Mouse (Mus musculus) neural tube, embryonic 14.5 days (tissue): ENCODE data around the gene Lpp. TPM values are rescaled to one million over a fixed set of nuclear protein-coding genes. Genes with fewer than 3 reads are reported as not detected.

ENCODE experiments used
- ATAC-seq: fragments of 200-750 bp; cut with Nextera tagmentation; 2 replicates; pipeline ENCODE4 v1.8.0; 2017; ENCODE audit warnings: low read depth, mild to moderate bottlenecking, moderate TSS enrichment, moderate library complexity
- H3K27ac ChIP-seq: fragments of 300-500 bp; sonication (generic); 2 replicates; pipeline ENCODE4 v1.5.1; 2014; ENCODE audit warnings: low read depth, mild to moderate bottlenecking, control low read depth, low read length, moderate library complexity, mixed read lengths
- H3K27me3 ChIP-seq: fragments of 300-500 bp; sonication (generic); 2 replicates; pipeline ENCODE4 v1.6.1; 2014; ENCODE audit warnings: low read length; ENCODE audit not compliant: control insufficient read depth, insufficient read depth
- H3K36me3 ChIP-seq: fragments of 300-500 bp; sonication (generic); 2 replicates; pipeline ENCODE4 v1.6.1; 2014; ENCODE audit warnings: low read length, mixed read lengths; ENCODE audit not compliant: control insufficient read depth, insufficient read depth
- H3K4me1 ChIP-seq: fragments of 300-500 bp; sonication (generic); 2 replicates; pipeline ENCODE4 v1.6.1; 2014; ENCODE audit warnings: low read length; ENCODE audit not compliant: control insufficient read depth, insufficient read depth
- H3K4me2 ChIP-seq: fragments of 300-500 bp; sonication (generic); 2 replicates; pipeline ENCODE4 v1.6.1; 2014; ENCODE audit warnings: mild to moderate bottlenecking, low read depth, low read length, control low read depth
- H3K4me3 ChIP-seq: fragments of 300-500 bp; sonication (generic); 2 replicates; pipeline ENCODE4 v1.5.1; 2014; ENCODE audit warnings: low read depth, low read length, control low read depth, mixed read lengths
- H3K9ac ChIP-seq: fragments of 300-500 bp; sonication (generic); replicated peaks from 2 replicates; pipeline ENCODE4 v1.6.1; 2014; ENCODE audit warnings: low read depth, mild to moderate bottlenecking, control low read depth, low read length, mixed read lengths
- H3K9me3 ChIP-seq: fragments of 300-500 bp; sonication (generic); 2 replicates; pipeline ENCODE4 v1.6.1; 2016; ENCODE audit warnings: low read length; ENCODE audit not compliant: control insufficient read depth
- WGBS: fragments of 180-500 bp; shearing (Covaris S2); extraction: QIAGEN DNeasy Blood & Tissue Kit; methylation state at CpG from one replicate; pipeline ENCODE4 v1.1.7; 2014; 5-methylcytosine and 5-hydroxymethylcytosine counted together
- polyA plus RNA-seq: library from polyadenylated mRNA; unstranded; fragments of >200 nt; fragmentation: Nextera tagmentation; extraction: Ambion mirVana; gene quantifications from 2 replicates; pipeline ENCODE4 v1.2.1, GENCODE M21; 2014

Gene Lpp
- polyA plus RNA-seq, 1 experiment from 2014 or later: 7.0 TPM

DNA sequence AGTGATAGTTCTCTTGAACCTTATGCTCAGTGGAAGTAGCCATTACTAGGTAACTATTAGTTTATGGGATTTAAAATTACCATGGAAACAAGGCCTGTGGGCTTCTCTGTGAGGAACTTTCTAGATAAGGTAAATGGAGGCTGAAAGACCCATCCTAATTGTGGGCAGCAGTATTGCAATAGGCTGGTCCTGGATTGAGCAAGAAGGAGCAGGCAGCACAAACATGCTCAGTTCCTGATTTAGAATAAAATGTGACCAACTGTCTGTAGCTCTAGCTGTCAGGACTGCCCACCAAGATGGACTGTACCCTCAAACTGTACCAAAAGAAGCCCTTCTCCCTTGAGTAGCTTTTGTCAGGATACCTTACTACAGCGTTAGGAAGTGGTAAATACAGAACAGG lies 392.3 kb downstream of the Lpp start:
- no peak overlapping the region for H3K9ac ChIP-seq
- no peak overlapping the region for H3K27ac ChIP-seq
- H3K9me3 ChIP-seq: no peaks in the 10 kb centered on the region
- H3K4me1 ChIP-seq: no peaks in the 10 kb centered on the region
- H3K4me2 ChIP-seq: no peak overlapping the region
- WGBS: 86% methylated on average over 1 of the region's 1 CpGs
- H3K27me3 ChIP-seq: no peaks in the 10 kb centered on the region
- ATAC-seq: no peak
- no peak overlapping the region for H3K4me3 ChIP-seq
- no peaks in the 10 kb centered on the region for H3K36me3 ChIP-seq

GRCm38 (mm10) chr16:24788973-24789372 lies 395.7 kb downstream of the Lpp start:
- WGBS: 96% methylated on average over 3 of the region's 3 CpGs
- H3K27ac ChIP-seq: no peak overlapping the region

DNA sequence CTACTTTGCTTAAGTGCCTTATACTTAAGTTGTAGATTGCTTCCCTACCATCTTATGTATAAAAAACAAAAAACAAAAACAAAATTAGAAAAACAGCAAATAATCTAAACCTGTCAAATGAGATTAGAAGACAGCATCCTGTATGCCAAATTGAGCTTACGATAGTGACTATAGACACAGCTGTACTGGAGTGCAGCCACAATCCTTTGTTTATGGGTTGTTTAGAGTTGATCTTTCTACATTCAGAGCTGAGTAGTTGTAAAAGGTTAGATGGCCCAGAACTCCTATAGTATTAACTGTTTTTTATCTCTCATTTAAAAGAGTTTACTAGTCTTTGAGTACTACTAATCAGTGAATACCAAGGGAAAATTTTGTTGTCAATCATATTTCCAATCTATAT lies 398.1 kb downstream of the Lpp start:
- no peak overlapping the region for H3K9ac ChIP-seq
- no peak for ATAC-seq
- H3K4me2 ChIP-seq: no peak overlapping the region
- no peaks in the 10 kb centered on the region for H3K4me1 ChIP-seq
- H3K36me3 ChIP-seq: no peaks in the 10 kb centered on the region
- no peak overlapping the region for H3K27ac ChIP-seq
- no peak overlapping the region for H3K4me3 ChIP-seq
- WGBS: 98% methylated on average over 1 of the region's 1 CpGs
- no peaks in the 10 kb centered on the region for H3K27me3 ChIP-seq
- H3K9me3 ChIP-seq: no peaks in the 10 kb centered on the region

More at GRCm38 (mm10) chr16:24788973-24789372, 395.7 kb downstream of the Lpp start:
- Histone ChIP-seq H3K9ac (no peak overlapping the region), H3K9me3 (no peaks in the 10 kb centered on the region), H3K4me1 (no peaks in the 10 kb centered on the region), H3K27me3 (no peaks in the 10 kb centered on the region), H3K4me3 (no peak overlapping the region), H3K36me3 (no peaks in the 10 kb centered on the region), H3K4me2 (no peak overlapping the region)
- ATAC-seq: no peak

- no peak overlapping the region for H3K27ac ChIP-seq
- H3K27me3 ChIP-seq: no peaks in the 10 kb centered on the region
- no peak for ATAC-seq
- no peaks in the 10 kb centered on the region for H3K36me3 ChIP-seq
- no peaks in the 10 kb centered on the region for H3K4me1 ChIP-seq
- H3K4me2 ChIP-seq: no peak overlapping the region
- 99% methylated on average over 4 of the region's 4 CpGs for WGBS
- no peak overlapping the region for H3K4me3 ChIP-seq
- H3K9ac ChIP-seq: no peak overlapping the region
- no peaks in the 10 kb centered on the region for H3K9me3 ChIP-seq
Observed at GRCm38 (mm10) chr16:24791984-24792383, 398.7 kb downstream of the Lpp start.

- no peaks in the 10 kb centered on the region for H3K4me1 ChIP-seq
- no peak overlapping the region for H3K4me3 ChIP-seq
- WGBS: 85% methylated on average over 4 of the region's 4 CpGs
- no peak overlapping the region for H3K4me2 ChIP-seq
- no peak overlapping the region for H3K9ac ChIP-seq
- no peaks in the 10 kb centered on the region for H3K9me3 ChIP-seq
- no peaks in the 10 kb centered on the region for H3K27me3 ChIP-seq
- ATAC-seq: no peak
- H3K27ac ChIP-seq: no peak overlapping the region
- H3K36me3 ChIP-seq: no peaks in the 10 kb centered on the region
Observed at GRCm38 (mm10) chr16:24792836-24793235, 399.5 kb downstream of the Lpp start.

DNA sequence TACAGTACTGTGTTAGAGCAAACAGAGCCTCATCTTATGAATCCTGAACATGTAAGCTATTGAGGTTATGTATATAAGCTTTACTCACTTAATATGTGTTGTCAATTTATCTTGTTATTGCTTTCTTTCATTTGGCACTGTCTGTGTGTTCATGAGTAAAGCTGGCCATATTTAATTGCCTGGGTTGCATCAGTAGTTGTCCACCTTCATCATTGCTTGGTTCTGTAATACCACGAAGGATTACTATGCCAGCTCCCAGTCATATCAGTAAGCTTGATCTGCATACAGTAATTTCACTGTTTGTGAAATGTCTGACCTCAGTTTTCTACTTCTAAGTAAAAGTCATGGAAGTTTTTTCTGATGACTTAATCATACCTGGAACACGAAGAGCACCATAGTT lies 401.4 kb downstream of the Lpp start:
- Histone ChIP-seq H3K4me2 (no peak overlapping the region), H3K36me3 (no peaks in the 10 kb centered on the region), H3K27ac (no peak overlapping the region), H3K9ac (no peak overlapping the region), H3K4me3 (no peak overlapping the region), H3K4me1 (no peaks in the 10 kb centered on the region), H3K27me3 (no peaks in the 10 kb centered on the region), H3K9me3 (no peaks in the 10 kb centered on the region)
- no peak for ATAC-seq
- 89% methylated on average over 2 of the region's 2 CpGs for WGBS

- no peak overlapping the region for H3K27ac ChIP-seq
- 89% methylated on average over 4 of the region's 4 CpGs for WGBS
- no peaks in the 10 kb centered on the region for H3K4me1 ChIP-seq
- no peaks in the 10 kb centered on the region for H3K9me3 ChIP-seq
- no peak overlapping the region for H3K4me2 ChIP-seq
- no peak overlapping the region for H3K9ac ChIP-seq
- no peak overlapping the region for H3K4me3 ChIP-seq
- H3K27me3 ChIP-seq: no peaks in the 10 kb centered on the region
- no peak for ATAC-seq
- H3K36me3 ChIP-seq: no peaks in the 10 kb centered on the region
Observed at GRCm38 (mm10) chr16:24801355-24801754, 408.0 kb downstream of the Lpp start.

DNA sequence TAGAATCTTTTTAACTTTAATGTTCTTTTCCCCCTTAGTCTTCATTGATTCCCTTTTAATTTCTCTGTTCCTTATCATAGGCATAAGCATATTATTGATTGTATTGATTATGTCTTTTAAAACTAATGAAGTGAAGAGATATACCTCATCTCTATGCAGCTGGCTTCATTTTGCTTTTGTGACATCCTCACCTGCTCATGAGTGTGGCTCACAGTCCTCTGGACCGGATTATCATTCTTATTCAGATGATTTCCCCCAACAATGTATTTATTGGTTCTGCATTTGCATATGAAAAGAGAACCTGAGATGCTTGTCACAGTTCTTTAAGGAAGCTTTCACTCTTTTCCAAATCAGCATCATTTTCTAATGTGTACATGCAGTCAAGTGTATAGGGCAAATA lies 408.5 kb downstream of the Lpp start:
- Histone ChIP-seq H3K4me2 (no peak overlapping the region), H3K27me3 (no peaks in the 10 kb centered on the region), H3K4me1 (no peaks in the 10 kb centered on the region), H3K9ac (no peak overlapping the region), H3K36me3 (no peaks in the 10 kb centered on the region), H3K27ac (no peak overlapping the region), H3K9me3 (no peaks in the 10 kb centered on the region), H3K4me3 (no peak overlapping the region)
- WGBS: 16% methylated on average over 1 of the region's 1 CpGs
- ATAC-seq: no peak

DNA sequence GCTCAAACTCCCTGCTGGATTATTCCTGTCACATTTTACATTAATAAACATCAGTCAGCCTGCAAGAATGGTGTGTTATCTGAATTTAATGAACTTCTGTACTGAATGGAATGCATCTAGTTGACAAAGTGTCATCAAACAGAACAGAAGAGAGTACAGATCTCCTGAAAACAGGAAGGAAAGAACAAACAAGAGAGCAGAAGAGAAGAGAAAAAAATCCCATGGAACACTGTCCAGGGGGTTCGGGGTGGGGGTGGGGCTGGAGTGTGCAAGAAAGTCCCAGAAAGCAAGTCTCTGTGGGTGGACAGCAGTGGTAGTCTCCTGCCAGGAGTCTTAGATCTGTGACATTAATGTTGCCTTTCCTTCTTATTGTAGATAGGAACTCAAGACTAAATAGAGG lies 412.8 kb downstream of the Lpp start:
- no peak for ATAC-seq
- no peaks in the 10 kb centered on the region for H3K27me3 ChIP-seq
- 85% methylated on average over 1 of the region's 1 CpGs for WGBS

DNA sequence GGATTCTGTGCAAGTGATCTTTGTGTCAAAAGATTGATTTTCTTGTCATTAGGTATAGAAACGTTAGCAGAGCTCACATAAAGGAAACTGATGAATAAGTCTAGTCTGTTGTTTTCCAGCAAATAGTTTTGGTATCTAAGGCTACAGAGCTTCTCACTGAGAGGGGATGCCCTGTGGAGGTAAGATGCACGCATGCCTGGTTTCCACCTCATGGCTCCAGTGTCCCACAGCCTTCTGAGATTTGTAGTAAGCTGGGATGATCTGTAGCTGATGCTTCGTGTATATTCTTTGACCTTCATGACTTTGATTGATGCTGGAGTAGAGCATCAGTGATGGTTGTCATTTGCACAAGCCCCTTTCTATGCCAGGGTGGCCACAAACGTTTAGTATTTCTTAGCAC lies 414.3 kb downstream of the Lpp start:
- H3K4me1 ChIP-seq: no peaks in the 10 kb centered on the region
- ATAC-seq: no peak
- no peaks in the 10 kb centered on the region for H3K27me3 ChIP-seq
- H3K4me2 ChIP-seq: no peak overlapping the region
- no peak overlapping the region for H3K27ac ChIP-seq
- no peaks in the 10 kb centered on the region for H3K36me3 ChIP-seq
- H3K9ac ChIP-seq: no peak overlapping the region
- WGBS: 16% methylated on average over 4 of the region's 4 CpGs
- no peaks in the 10 kb centered on the region for H3K9me3 ChIP-seq
- no peak overlapping the region for H3K4me3 ChIP-seq

More for the DNA sequence above, 412.8 kb downstream of the Lpp start:
- Histone ChIP-seq H3K4me3 (no peak overlapping the region), H3K9ac (no peak overlapping the region), H3K27ac (no peak overlapping the region), H3K4me1 (no peaks in the 10 kb centered on the region), H3K4me2 (no peak overlapping the region), H3K36me3 (no peaks in the 10 kb centered on the region), H3K9me3 (no peaks in the 10 kb centered on the region)
